Mouse (Mus musculus): ENCODE data around the gene Hlcs.

Hlcs gene

DNA sequence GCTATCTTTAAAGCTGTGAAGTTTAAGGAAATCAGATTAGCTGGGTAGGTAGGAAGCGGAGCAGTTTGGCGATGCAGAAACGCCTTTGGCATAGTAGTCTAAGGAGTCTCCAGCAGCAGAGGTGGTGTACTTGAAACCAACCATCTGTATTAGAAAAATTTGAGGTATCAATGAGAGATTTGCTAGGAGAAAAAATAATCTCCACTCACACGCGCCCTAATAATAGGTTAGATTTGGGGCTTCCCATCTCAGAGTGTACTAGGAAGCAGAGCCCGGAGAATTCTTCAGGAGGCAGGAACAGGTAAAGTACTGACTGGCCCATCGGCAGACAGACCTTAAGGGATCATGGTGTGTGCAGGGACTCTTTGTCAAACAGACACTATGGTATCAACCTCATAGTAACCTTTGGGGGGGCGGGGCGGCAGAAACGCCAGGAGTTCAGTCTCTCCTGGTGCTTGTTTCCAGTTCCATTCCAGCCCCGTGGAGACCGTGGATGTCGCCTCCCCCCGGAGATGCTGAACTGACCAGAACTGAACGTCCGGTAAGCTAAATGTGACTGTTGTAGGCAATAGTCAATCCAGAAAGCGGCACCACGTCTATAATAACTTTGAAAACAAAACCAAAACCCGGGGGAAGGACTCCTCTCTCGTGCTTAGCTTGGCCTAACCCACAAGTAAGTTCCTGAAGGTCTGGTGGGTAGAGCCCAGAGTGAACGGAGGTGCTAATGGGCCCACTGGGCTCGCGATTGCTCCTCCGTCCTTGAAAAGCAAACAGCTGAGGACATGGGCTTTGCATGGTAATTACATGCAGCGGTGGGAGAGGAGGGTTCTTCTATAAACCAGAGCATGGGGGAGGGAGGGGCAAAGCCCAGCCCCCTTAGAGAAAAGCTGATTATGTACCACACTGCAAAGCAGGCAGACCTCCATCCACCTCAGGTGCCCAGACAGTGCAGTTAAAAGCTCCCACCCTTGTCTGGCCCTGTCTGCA is 15.8 kb upstream of the Hlcs start:
- in situ Hi-C loops (cut with MboI; ENCODE audit: unreplicated experiment in 2 of 2) = no loop called here

DNA sequence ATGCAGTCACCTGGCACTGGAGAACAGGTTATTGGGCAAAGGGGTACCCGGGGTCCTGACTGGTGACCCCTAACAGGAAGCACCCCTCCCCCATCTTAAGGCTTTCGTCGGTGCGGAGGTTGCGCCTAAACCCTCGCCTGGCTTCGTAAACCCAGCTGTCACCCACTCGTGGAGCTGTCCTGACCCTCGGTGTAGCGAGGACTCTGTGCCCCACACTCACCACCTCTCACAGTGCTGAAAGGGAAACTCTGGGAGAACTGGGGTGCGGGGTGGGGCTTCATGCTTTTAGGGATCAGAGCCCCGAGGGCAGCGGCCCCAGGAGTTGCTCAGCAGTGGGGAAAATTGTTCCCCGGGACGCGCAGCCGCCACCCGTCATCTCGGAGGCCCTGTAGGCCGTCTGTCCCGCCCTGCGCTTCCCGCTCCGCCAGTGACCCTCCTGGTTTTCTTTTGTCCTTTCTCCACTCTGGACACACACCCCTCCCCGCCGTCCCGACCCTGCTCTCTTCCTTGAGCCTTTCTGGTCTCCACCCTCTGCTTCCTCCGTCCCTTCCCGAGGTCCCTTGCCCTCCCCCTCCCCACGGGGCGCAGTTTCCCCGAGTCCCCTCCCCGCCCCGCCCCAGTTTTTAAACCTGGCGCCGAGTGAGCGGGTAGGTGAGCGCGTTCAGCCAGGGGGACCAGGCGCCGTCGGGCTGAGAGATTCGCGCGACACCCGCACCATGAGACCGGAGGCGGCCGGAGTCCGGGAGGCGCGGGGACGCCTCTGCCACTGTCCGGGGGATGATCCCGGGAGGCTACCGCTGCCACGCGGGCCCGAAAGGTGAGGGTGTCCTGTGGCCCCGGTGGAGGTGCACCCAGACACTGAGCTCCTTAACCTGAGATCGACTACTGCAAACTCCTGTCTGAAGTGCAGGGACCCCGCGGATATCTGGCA is 14.7 kb upstream of the Hlcs start, which contains the start of gene Ripply3:
Ripply3 (plus strand) TSS at position 640 of the 931 bp plus-strand sequence.
- in situ Hi-C loops (cut with MboI; ENCODE audit: unreplicated experiment in 2 of 2) = no loop called here

DNA sequence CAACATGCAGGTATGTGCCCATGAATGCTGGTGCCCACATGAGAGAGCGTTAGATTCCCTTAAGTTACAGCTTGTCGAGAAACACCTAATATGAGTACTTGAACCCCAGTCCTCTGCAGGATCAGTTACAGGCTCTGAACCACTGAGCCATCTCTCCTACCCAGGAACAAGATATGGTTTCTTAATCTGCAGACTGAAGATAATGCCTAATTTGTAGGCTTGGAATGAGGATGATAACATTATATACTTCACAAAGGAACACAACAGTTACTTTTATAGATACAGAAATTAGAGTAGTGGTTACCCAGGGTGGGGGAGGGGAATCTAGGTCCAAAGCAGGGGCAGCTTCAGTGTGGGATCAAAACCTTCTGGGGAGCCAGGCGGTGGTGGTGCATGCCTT is 12.6 kb upstream of the Hlcs start:
- in situ Hi-C loops (cut with MboI; ENCODE audit: unreplicated experiment in 2 of 2) = no loop called here

DNA sequence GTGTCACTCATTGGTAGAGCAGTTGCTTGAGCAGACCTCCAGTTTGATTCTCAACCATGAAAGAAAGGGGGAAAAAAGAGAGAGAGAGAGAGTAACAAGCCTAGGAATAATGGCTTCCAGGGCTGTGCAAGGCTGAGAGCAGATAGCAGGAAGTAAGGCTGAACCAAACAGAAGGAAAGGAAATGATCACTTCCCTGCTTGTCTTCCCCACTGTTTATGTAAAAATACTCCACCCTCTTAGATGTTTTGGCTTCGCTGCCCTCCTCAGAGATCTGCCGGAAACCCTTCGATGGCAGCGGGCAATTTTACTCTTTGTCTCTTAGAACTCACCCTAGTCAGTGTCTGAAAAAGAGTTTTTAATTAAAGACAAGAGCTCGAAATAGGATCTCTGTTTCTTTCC is 10.3 kb upstream of the Hlcs start:
- in situ Hi-C loops (cut with MboI; ENCODE audit: unreplicated experiment in 2 of 2) = no loop called here

DNA sequence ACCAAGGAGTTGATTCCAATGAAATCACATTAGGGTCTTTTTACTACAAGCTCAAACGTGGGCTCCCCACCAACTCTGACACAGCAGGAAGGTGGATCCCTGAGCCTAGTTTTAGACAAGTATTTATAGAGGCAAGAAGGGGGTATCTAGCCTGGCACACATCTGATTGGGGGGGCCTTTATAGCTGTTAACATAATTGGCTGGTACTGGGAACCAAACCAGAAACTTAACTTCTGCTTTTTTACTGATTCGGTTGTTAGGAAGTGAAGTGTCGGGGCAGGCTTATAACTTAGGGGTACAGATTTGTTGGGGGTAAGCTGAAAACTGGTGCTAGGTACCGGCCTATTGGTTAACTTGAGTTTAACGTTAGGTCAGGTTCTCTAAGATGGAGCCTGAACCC is 6.9 kb upstream of the Hlcs start:
- in situ Hi-C loops (cut with MboI; ENCODE audit: unreplicated experiment in 2 of 2) = no loop called here

DNA sequence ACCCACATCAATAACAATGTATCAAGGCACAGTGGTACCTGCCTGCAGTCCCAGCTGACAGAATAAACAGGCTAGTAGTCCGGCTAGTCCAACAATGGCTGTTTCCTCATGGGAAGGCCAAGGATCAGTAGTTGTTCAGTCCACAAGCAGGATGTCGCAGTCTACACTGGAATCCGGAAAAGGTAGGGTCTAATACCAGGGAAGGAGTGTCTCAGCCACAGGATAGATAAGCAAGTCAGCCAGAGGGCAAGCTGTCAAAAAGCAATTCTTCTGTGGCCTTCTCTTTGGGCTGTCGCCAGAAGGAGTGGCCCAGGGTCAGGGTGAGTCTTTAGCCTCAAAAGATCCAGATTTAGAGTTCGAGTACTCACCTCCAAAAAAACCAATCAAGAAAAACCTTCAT is 4.4 kb upstream of the Hlcs start:
- in situ Hi-C loops (cut with MboI; ENCODE audit: unreplicated experiment in 2 of 2) = loop anchor here in 1 of 2 experiments (10.0 kb wide), 1 partner anchor 47 kb away; no protein-coding TSS in a partner anchor

DNA sequence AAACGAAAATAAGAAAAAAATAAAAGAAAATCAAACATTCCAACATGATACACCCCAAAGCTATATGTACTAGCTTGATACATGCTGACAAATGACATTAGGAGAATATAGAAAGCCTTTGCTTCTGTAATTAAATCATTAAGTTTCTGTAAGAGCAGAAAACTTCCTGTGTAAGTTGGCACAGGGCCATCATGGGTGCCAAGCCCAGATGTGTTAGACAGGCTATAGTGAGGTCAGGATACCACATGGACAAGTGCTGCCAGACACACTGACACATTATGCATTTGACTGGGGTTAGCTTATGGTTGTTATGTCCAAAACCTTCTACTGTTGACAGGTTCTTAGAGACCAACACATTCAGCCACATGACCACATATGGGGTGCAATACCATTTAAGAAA is 1.8 kb upstream of the Hlcs start:
- in situ Hi-C loops (cut with MboI; ENCODE audit: unreplicated experiment in 2 of 2) = loop anchor here in 1 of 2 experiments (10.0 kb wide), 1 partner anchor 50 kb away; no protein-coding TSS in a partner anchor

DNA sequence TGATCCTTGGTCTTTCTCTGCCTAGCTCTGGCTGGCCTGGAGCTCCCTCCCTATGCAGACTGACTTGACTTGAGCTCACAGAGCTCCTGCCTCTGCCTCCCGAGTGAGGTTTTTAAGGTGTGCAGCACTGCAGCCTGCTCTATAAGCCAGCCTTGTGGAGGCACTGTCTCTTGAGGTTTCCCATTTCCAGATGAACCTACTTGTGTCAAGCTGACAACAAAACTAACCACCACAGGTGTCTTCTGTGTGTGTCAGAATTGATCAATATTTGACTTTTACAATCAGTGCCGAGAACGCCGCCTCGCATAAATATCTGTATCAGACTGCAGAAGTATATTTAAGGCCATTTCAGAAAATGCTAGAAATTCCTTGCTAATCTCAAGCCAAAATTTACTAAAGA is 1.3 kb upstream of the Hlcs start:
- in situ Hi-C loops (cut with MboI; ENCODE audit: unreplicated experiment in 2 of 2) = loop anchor here (5.0 to 10.0 kb wide), 3 partner anchors 42 to 50 kb away; no protein-coding TSS in a partner anchor

DNA sequence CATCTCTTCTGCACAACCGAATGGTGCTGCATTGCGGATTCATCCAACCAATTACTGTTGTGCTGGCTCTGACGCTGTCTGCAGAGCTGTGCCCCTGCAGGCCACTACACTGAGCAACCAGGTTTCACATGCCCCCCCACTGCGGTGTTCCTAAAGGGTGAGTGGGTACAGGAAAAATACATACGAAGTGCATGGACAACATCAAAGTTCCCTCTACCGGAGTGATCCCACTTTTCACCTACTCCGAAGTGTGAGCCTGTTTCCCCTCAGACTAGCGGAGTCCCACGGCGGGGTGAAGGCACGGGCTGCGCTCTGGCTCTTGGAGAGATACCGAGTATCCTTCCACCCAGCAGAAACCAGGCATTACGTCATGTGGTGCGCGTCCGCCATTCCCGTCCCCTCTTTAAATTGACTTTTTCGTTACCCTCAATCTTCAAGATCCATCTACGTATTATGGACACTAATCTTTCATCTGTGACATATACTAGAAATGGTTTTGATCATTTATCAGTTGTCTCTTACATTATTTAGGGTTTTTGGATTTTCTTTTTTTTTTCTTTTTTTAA is 625 bp downstream of the Hlcs start:
- in situ Hi-C loops (cut with MboI; ENCODE audit: unreplicated experiment in 2 of 2) = loop anchor here (5.0 to 10.0 kb wide), 3 partner anchors 40 to 52 kb away; no protein-coding TSS in a partner anchor

DNA sequence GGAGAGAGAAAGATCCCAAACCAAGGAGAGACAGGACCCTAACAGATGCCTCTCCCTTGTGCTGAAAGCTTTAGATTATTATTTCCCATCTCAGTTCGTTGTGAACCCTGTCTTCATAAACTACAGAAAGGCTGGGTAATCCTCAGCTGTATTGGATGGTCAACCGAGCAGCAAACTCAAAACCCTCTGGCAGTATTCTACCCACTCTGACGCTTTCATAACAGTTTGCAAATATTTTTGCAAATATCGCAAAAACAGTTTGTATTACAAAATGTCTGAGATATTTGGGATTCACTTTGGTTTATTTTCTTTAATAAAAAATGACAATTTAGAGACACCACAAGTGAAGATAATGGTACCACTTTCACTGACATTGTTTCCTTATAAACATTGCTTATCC is 1.4 kb downstream of the Hlcs start:
- in situ Hi-C loops (cut with MboI; ENCODE audit: unreplicated experiment in 2 of 2) = loop anchor here (5.0 to 10.0 kb wide), 3 partner anchors 40 to 53 kb away; no protein-coding TSS in a partner anchor

DNA sequence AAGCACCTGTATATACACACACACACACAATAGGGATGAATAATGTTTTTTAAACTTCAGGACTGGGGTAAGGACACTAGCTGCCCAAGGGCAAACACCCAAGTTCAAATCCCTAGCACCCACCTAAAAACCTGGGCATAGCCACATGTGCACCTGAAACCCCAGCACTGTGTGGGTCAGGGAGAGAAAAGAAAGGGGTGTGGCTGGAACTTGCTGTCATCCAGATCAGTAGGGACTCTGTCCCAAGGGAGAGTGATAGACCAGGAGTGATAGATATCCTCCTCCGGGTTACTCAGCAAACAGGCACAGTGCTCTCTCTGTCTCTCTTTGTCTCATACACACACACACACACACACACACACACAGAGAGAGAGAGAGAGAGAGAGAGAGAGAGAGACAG is 2.0 kb downstream of the Hlcs start:
- in situ Hi-C loops (cut with MboI; ENCODE audit: unreplicated experiment in 2 of 2) = loop anchor here (5.0 to 10.0 kb wide), 3 partner anchors 39 to 53 kb away; no protein-coding TSS in a partner anchor

DNA sequence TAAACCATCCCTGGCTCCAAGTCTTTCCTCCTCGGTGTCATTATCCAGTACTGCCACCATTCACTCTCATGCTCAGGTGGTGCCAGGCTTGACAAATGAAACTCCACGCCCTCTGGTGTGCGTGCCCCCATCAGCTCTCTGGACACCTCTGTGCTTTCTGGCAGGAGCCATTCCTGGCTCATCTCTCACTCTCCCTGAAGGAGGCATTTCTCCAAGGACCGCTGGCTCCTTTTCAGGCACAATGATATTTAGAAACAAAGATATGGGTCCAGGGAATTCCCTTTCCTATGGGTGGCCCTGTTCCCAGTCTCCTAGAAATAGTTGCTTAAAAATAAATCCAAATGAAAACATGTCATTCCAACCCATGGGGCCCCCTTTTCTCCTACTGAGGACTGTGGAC is 4.3 kb downstream of the Hlcs start:
- in situ Hi-C loops (cut with MboI; ENCODE audit: unreplicated experiment in 2 of 2) = no loop called here

DNA sequence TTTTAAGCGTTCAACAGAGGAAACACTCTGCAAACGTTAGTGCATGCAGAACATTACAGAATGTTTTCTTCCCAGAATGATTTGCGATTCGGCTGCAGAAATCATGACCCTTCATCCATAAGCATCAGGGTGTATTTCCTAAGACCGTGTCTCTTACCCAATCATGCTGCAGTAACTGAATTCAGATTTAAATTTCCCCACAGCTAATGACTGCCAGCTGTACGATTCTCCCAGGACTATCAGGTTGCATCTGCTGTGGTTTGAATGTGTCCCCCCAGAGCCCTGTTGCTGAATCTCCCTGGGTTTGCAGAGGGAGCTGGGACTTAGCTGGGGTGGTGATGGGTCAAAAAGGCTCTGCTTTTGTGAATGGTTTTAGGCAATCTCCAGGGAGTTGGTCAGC is 5.4 kb downstream of the Hlcs start:
- in situ Hi-C loops (cut with MboI; ENCODE audit: unreplicated experiment in 2 of 2) = no loop called here

DNA sequence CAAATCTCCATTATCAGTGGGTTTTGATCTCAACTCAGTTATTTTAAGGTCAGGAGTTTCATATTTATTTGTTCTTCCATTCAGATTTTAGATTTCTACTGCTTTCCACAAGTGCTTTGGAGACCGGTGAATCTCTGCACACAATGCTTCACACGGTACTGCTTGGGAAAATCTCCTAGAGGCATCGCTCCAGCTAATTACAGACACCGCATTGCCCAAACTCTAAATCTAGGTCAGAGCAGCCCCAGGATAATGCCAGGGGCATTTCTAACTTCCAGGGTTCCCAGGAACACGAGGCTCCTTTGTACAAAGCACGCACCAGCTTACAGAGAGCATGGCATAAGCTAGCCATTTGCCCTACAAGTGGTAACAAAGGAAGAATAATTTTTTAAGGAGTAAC is 5.8 kb downstream of the Hlcs start:
- in situ Hi-C loops (cut with MboI; ENCODE audit: unreplicated experiment in 2 of 2) = no loop called here

DNA sequence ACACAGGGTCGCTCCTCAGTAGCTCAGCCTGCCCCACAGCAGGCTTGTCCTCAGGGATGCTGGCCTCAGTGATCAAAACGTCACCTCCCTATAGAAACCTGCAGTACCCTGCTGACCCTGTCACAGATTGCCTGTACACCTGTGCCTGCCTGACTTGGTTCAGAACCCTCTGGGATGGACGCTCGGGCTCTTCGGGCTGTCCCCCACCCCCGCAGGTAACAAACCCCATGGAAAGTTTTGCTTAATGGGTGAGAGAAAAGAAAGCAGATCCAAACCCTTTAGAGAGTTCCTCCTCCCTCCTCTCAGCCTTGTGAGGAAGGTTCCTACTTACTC is 10.2 kb downstream of the Hlcs start:
- in situ Hi-C loops (cut with MboI; ENCODE audit: unreplicated experiment in 2 of 2) = no loop called here

DNA sequence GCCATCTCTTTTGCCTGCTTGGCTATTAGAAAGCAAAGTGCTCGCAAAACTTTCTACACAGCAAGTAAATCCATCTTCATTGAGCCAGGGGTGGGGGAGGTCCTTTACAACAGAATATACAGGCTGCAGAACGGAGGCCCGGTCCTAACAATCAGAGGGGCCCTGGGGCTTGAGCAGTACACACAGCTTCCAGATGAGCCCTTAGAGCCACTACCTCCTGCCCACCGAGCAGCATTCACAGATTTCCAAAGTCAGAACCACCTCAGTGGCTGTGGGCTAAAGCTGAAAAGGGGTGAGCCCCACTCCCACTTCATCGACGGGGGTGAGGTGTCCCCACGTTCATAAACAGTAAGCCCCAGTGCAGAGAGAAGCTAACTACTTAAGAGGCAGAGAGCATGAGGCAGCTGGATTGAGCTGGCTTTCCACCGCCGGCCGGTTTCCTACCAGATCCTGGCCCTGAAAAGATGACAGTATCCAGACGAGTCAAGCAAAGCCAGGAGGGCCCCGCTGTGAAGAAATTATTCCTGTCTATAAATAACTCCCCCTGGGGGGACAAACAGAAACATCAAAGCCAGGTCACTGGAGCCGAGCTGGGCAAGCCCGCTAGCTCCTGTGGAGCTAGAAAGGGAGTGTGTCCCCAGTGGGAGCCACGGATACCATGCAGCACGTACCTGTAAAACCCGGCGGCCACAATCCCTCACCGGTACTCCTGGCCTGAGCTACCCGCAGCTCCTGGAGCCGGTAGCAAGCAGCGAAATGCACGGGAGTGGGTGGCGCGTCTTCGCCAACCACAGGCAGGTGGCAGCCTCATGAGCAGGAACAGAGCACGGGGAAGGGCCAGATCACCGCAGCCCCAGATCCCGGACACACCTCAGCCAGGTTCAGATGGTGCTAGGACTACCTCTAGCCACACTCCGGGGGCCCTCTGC is 10.8 kb downstream of the Hlcs start:
- in situ Hi-C loops (cut with MboI; ENCODE audit: unreplicated experiment in 2 of 2) = no loop called here

DNA sequence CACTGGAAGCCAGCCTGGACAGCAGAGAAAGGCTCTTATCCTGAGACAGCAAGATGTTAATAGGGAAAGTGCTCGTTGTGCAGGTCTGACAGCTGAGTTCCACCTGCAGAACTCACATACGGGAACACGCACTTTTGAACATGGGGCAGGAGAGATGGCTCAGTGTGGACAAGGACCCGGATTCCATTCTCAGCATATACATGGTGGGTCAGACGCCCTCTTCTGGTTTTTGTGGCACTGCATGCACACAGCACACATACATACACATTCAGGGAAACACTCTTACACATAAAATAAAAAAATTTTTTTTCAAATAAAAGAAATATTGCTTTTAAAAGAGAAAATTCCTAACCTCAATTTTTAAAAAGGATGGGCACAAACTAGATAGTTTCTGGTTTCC is 11.7 kb downstream of the Hlcs start:
- in situ Hi-C loops (cut with MboI; ENCODE audit: unreplicated experiment in 2 of 2) = no loop called here

DNA sequence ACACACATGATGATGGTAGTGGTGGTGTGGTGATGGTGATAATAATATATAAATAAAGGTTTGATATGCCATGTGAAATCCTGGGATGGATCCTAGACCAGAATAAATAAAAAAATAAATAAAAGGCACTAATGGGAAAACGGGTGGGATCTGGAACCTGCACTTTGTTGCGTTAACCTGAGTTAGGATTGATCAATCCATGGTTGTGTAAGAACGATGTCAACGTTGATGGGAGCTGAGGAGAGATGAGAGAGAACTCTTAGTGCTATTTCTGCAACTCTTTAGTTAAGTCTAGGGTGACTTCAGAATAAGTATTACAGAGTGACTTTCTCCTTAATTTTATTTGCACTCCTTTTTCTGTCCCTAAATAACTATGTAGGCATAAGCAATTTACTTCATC is 12.2 kb downstream of the Hlcs start:
- in situ Hi-C loops (cut with MboI; ENCODE audit: unreplicated experiment in 2 of 2) = no loop called here

DNA sequence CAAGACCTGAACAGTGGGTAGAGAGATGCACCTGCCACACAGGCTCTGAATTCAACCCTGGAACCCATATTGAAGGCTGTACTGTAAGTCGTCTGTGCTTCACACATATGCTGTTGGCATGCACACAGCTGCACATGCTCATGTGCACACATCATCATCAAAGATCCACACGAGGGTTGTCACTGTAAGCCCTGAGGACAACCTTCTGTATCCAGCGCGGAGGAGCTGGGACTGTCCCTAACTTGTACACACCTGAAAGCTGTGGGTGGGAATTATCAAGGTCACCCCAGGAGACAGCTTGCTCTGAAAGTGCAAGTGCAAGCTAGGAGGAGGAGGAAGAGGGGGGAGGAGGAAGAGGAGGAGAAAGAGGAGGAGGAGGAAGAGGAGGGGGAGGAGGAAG is 14.2 kb downstream of the Hlcs start:
- in situ Hi-C loops (cut with MboI; ENCODE audit: unreplicated experiment in 2 of 2) = no loop called here

DNA sequence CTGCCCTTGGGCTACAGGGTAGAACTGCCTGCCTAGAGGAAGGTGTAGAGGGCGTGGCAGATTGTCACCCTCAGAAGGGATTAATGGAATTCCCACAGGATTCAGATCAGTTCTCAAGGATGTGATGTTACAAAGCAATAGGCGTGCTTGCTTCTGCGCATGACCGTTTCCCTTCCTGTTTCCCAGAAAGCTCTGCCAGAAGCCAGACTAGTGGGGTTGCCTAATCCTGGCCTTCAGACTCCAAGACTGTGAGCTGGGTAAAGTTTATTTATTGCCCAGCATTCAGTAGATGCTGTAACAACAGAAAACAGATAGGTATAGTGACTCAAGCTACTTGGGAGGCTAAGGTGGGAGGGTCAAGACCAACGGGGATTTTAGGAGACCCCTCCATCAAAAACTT is 15.3 kb downstream of the Hlcs start:
- in situ Hi-C loops (cut with MboI; ENCODE audit: unreplicated experiment in 2 of 2) = no loop called here
